Comparison of ENCODE assay signal across 11 mouse cellular contexts in the genomic region with DNA sequence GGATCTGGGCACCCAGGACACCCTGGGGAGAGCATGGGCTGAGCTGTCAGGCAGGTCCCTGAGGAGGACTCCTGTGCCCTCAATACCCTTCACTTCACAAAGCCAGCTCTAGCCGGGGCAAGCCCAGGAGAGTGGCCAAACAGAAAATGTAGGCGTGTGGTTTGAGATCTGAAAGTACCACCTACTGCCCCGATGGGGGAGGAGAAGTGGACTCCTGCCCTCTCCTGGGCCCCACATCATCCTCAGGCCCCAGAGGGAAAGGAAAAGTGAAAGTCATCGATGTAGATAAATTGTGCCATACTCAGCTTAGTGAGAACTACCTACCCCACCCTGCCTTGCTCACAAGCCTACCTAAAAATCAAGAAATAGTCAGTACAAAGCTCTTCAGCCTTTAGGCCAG.
DNase-seq lines count a peak whose midpoint lies in the region; ATAC-seq and TF ChIP-seq lines count a peak whose summit lies in the region.
"Had no signal": no experiment of that assay in that cellular context is flagged by ENCODE, and none has a peak within 500 bp of the region (broad histone marks: within the 10 kb centered on the region; RNA-seq: fewer than 3 reads in every experiment).

No protein-coding gene starts in this region.

- no peak for TF ChIP-seq CTCF in thymus, adult 2 months (IDR thresholded peaks at IDR 0.05; ENCODE audit: borderline replicate concordance, control insufficient read depth, extremely low read depth, insufficient read depth, low read length, poor library complexity)

- peaks cover 29% of the 10 kb centered on the region for H3K4me1 ChIP-seq in thymus, adult 2 months (replicated peaks; ENCODE audit: control insufficient read depth, insufficient read depth, low read length)
- 0 out of 2 replicates have a peak, but pooled peaks cover 6% of the 10 kb centered on the region for H3K4me1 ChIP-seq in kidney, embryonic 14.5 days (ENCODE audit: control insufficient read depth, insufficient read depth, low read length)
- H3K4me1 ChIP-seq in forebrain, embryonic 10.5 days = peaks cover 5% of the 10 kb centered on the region; the same call in 1 of the 2 replicates
- H3K4me1 ChIP-seq in midbrain, embryonic 14.5 days (ENCODE audit: control insufficient read depth, insufficient read depth, low read length) = no peaks in the 10 kb centered on the region
- no peaks in the 10 kb centered on the region for H3K4me1 ChIP-seq in forebrain, embryonic 13.5 days

- no peaks in the 10 kb centered on the region for H3K36me3 ChIP-seq in thymus, adult 2 months (ENCODE audit: control insufficient read depth, insufficient read depth, low read length)
- no peaks in the 10 kb centered on the region for H3K36me3 ChIP-seq in kidney, embryonic 14.5 days (ENCODE audit: control insufficient read depth, insufficient read depth, low read length)
- H3K36me3 ChIP-seq in forebrain, embryonic 10.5 days (replicated peaks) = no peaks in the 10 kb centered on the region
- no peaks in the 10 kb centered on the region for H3K36me3 ChIP-seq in midbrain, embryonic 14.5 days (ENCODE audit: control insufficient read depth, insufficient read depth, low read length)
- no peaks in the 10 kb centered on the region for H3K36me3 ChIP-seq in forebrain, embryonic 13.5 days (ENCODE audit: poor library complexity, severe bottlenecking)
- H3K36me3 ChIP-seq: neural tube, embryonic 13.5 days had no signal

- TF ChIP-seq POLR2A in thymus, adult 2 months (IDR thresholded peaks at IDR 0.05; ENCODE audit: control insufficient read depth, extremely low read depth, insufficient read depth, low read length, poor library complexity) = no peak

- 26% methylated on average over 4 of the region's 4 CpGs for WGBS in thymus, adult 2 months
- WGBS in kidney, embryonic 14.5 days = 48% methylated on average over 4 of the region's 4 CpGs
- WGBS in forebrain, embryonic 10.5 days = 79% methylated on average over 4 of the region's 4 CpGs
- WGBS in midbrain, embryonic 14.5 days = 79% methylated on average over 4 of the region's 4 CpGs
- WGBS in forebrain, embryonic 13.5 days = 70% methylated on average over 4 of the region's 4 CpGs

- ATAC-seq in kidney, embryonic 14.5 days (ENCODE audit: low FRiP score, low TSS enrichment) = 0 out of 2 replicates have a peak, but pooled peaks have one; percentile 51
- no peak for ATAC-seq in erythroblast, adult 5-6 weeks (replicated peaks; ENCODE audit: low FRiP score, poor library complexity, severe bottlenecking)
- no peak for ATAC-seq in midbrain, embryonic 14.5 days (ENCODE audit: low FRiP score, low TSS enrichment)
- no peak for ATAC-seq in forebrain, embryonic 13.5 days
- ATAC-seq: hindbrain, postnatal 0 days had no signal

- no peaks in the 10 kb centered on the region for H3K9me3 ChIP-seq in kidney, embryonic 14.5 days (ENCODE audit: control insufficient read depth, low read length)
- no peaks in the 10 kb centered on the region for H3K9me3 ChIP-seq in forebrain, embryonic 10.5 days
- H3K9me3 ChIP-seq in midbrain, embryonic 14.5 days (ENCODE audit: control insufficient read depth, low read length) = no peaks in the 10 kb centered on the region
- H3K9me3 ChIP-seq in forebrain, embryonic 13.5 days (replicated peaks) = no peaks in the 10 kb centered on the region
- H3K9me3 ChIP-seq: neural tube, embryonic 13.5 days had no signal

- H3K4me2 ChIP-seq in kidney, embryonic 14.5 days (replicated peaks; ENCODE audit: low read depth, low read length) = no peak overlapping the region
- H3K4me2 ChIP-seq in midbrain, embryonic 14.5 days (ENCODE audit: low read length) = no peak overlapping the region
- H3K4me2 ChIP-seq in forebrain, embryonic 13.5 days = no peak overlapping the region
- H3K4me2 ChIP-seq: neural tube, embryonic 13.5 days had no signal

- H3K4me3 ChIP-seq in thymus, adult 2 months (ENCODE audit: control insufficient read depth, insufficient read depth, low read length) = no peak overlapping the region
- H3K4me3 ChIP-seq in kidney, embryonic 14.5 days (ENCODE audit: low read length) = no peak overlapping the region
- no peak overlapping the region for H3K4me3 ChIP-seq in forebrain, embryonic 10.5 days
- no peak overlapping the region for H3K4me3 ChIP-seq in midbrain, embryonic 14.5 days (replicated peaks; ENCODE audit: low read depth, low read length)
- no peak overlapping the region for H3K4me3 ChIP-seq in forebrain, embryonic 13.5 days
- H3K4me3 ChIP-seq: neural tube, embryonic 13.5 days had no signal

- H3K9ac ChIP-seq in kidney, embryonic 14.5 days (ENCODE audit: low read depth, low read length) = no peak overlapping the region
- H3K9ac ChIP-seq in midbrain, embryonic 14.5 days (replicated peaks; ENCODE audit: low read length) = no peak overlapping the region
- no peak overlapping the region for H3K9ac ChIP-seq in forebrain, embryonic 13.5 days
- H3K9ac ChIP-seq: neural tube, embryonic 13.5 days had no signal

- DNase-seq in thymus, adult 2 months = peak; percentile 3
- DNase-seq in thymus, adult 18-20 months = no peak
- DNase-seq in lung, postnatal 4 days = peak; percentile 52 to 67
- DNase-seq in forebrain, embryonic 10.5 days (ENCODE audit: extremely low spot score, low spot score) = no peak
- DNase-seq in midbrain, embryonic 14.5 days = no peak
- DNase-seq: thymus, postnatal 36 days had no signal

- H3K27ac ChIP-seq in thymus, adult 2 months (ENCODE audit: control insufficient read depth, insufficient read depth, low read length) = no peak overlapping the region
- no peak overlapping the region for H3K27ac ChIP-seq in kidney, embryonic 14.5 days (ENCODE audit: low read depth, low read length)
- no peak overlapping the region for H3K27ac ChIP-seq in forebrain, embryonic 10.5 days
- no peak overlapping the region for H3K27ac ChIP-seq in midbrain, embryonic 14.5 days (replicated peaks; ENCODE audit: low read depth, low read length)
- H3K27ac ChIP-seq in forebrain, embryonic 13.5 days = no peak overlapping the region
- H3K27ac ChIP-seq: hindbrain, postnatal 0 days; neural tube, embryonic 13.5 days had no signal

- H3K27me3 ChIP-seq in thymus, adult 2 months (ENCODE audit: control insufficient read depth, insufficient read depth, low read length) = no peaks in the 10 kb centered on the region
- no peaks in the 10 kb centered on the region; the same call in 1 of the 2 replicates for H3K27me3 ChIP-seq in kidney, embryonic 14.5 days (ENCODE audit: control insufficient read depth, insufficient read depth, low read length)
- peaks cover 4% of the 10 kb centered on the region; the same call in 1 of the 2 replicates for H3K27me3 ChIP-seq in forebrain, embryonic 10.5 days (ENCODE audit: poor library complexity, severe bottlenecking)
- no peaks in the 10 kb centered on the region for H3K27me3 ChIP-seq in midbrain, embryonic 14.5 days (ENCODE audit: control insufficient read depth, insufficient read depth, low read length)
- H3K27me3 ChIP-seq in forebrain, embryonic 13.5 days = no peaks in the 10 kb centered on the region
- H3K27me3 ChIP-seq: neural tube, embryonic 13.5 days had no signal

Comparison
In these comparisons a context has a peak if more than half of its experiments do, and no peak if none do; other contexts are left out.
1. DNase-seq: peak in thymus, adult 2 months (single experiment) and lung, postnatal 4 days (2 of 2); none in thymus, adult 18-20 months (0 of 2), forebrain, embryonic 10.5 days (single experiment) and midbrain, embryonic 14.5 days (single experiment).